Mouse (Mus musculus) cerebellum, adult 2 months (tissue): ENCODE measurements at regions not wholly inside any gene's neighbourhood (a gene's known extent, or its start where the extent isn't known, plus 50 kb on each side); places are given as distances from the start of the nearest gene placed in this dataset.

ENCODE experiments used
- CTCF ChIP-seq: fragments of 200-500 bp; IDR thresholded peaks from 2 replicates; pipeline ENCODE4 v1.5.1; 2011; ENCODE audit warnings: low read depth, mild to moderate bottlenecking, control low read depth, low read length, moderate library complexity, borderline replicate concordance; ENCODE audit not compliant: insufficient read depth
- POLR2A ChIP-seq: fragments of 200-500 bp; IDR thresholded peaks from 2 replicates; pipeline ENCODE4 v1.6.1; 2011; ENCODE audit warnings: low read length, control low read depth, borderline replicate concordance; ENCODE audit not compliant: insufficient read depth

DNA sequence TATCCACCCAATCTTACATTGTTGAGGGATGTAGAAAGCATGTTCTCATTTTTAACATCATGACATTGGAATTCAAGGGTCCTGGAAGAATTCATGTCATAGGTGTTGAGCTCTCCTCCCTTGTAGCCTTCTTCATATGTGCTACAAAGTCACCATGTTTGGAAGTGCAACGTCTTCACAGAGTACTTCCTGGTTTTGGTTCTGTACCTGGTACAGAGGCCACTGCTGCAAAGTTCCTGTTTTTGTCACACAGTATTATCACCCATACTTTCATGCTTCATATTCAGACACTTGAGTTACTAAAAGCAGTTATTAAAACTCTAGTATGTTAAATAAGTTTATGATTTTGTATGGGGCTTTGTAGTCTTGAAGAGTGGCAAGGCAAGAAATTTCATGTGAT is 443.1 kb downstream of the Pom121l12 start:
- TF ChIP-seq CTCF = no peak
- TF ChIP-seq POLR2A = no peak
